Mouse (Mus musculus) E14TG2a.4 (cell line): ENCODE results near the gene Gm38392.

Experiments
- H3K27me3 ChIP-seq: 2 replicates; pipeline ENCODE4 v1.6.1; 2014; ENCODE audit warnings: low read length, control low read depth; ENCODE audit not compliant: insufficient read depth
- H3K36me3 ChIP-seq: 2 replicates; pipeline ENCODE4 v1.6.1; 2014; ENCODE audit warnings: low read length, control low read depth; ENCODE audit not compliant: insufficient read depth
- H3K4me1 ChIP-seq: replicated peaks from 2 replicates; pipeline ENCODE4 v1.6.1; 2014; ENCODE audit warnings: low read depth, low read length, control low read depth
- H3K4me3 ChIP-seq: replicated peaks from 2 replicates; pipeline ENCODE4 v1.5.1; 2014; ENCODE audit warnings: mild to moderate bottlenecking, low read length
- H3K9me3 ChIP-seq: 2 replicates; pipeline ENCODE4 v1.6.1; 2014; ENCODE audit warnings: low read length, control low read depth
- CTCF ChIP-seq: conservative IDR thresholded peaks from 2 replicates; pipeline ENCODE4 v1.5.1; 2014; ENCODE audit warnings: low read length
- NANOG ChIP-seq: IDR thresholded peaks from 2 replicates; pipeline ENCODE4 v1.6.1; 2014; ENCODE audit warnings: borderline replicate concordance, low read length, mixed read lengths
- POU5F1 ChIP-seq: IDR thresholded peaks from 2 replicates; pipeline ENCODE4 v1.6.1; 2014; ENCODE audit warnings: low read length, borderline replicate concordance

Gm38392 gene

GRCm38 (mm10) chr3:88209306-88209705 lies 77.7 kb downstream of the Gm38392 start:
- H3K4me1 ChIP-seq = peaks cover 32% of the 10 kb centered on the region
- H3K36me3 ChIP-seq = no peaks in the 10 kb centered on the region
- peaks cover 99% of the 10 kb centered on the region for H3K27me3 ChIP-seq
- TF ChIP-seq NANOG = no peak
- no peak for TF ChIP-seq POU5F1
- TF ChIP-seq CTCF = no peak
- H3K4me3 ChIP-seq = no peak overlapping the region
- no peaks in the 10 kb centered on the region for H3K9me3 ChIP-seq

- Histone ChIP-seq H3K9me3 (no peaks in the 10 kb centered on the region), H3K4me3 (no peak overlapping the region), H3K4me1 (peaks cover 25% of the 10 kb centered on the region), H3K27me3 (peaks cover 99% of the 10 kb centered on the region), H3K36me3 (no peaks in the 10 kb centered on the region)
- TF ChIP-seq CTCF (no peak), NANOG (no peak), POU5F1 (no peak)
Observed at GRCm38 (mm10) chr3:88208226-88208720, 78.7 kb downstream of the Gm38392 start.

GRCm38 (mm10) chr3:88207451-88208100 lies 79.4 kb downstream of the Gm38392 start:
- Histone ChIP-seq H3K4me3 (no peak overlapping the region), H3K36me3 (no peaks in the 10 kb centered on the region), H3K4me1 (peaks cover 25% of the 10 kb centered on the region), H3K27me3 (peaks cover 100% of the 10 kb centered on the region), H3K9me3 (no peaks in the 10 kb centered on the region)
- TF ChIP-seq CTCF = no peak
- no peak for TF ChIP-seq POU5F1
- TF ChIP-seq NANOG = no peak

GRCm38 (mm10) chr3:88206901-88207371 lies 80.1 kb downstream of the Gm38392 start:
- TF ChIP-seq NANOG (no peak), CTCF (no peak), POU5F1 (no peak)
- H3K36me3 ChIP-seq = no peaks in the 10 kb centered on the region
- H3K4me3 ChIP-seq = no peak overlapping the region
- peaks cover 100% of the 10 kb centered on the region for H3K27me3 ChIP-seq
- peaks cover 25% of the 10 kb centered on the region for H3K4me1 ChIP-seq
- peaks cover 2% of the 10 kb centered on the region for H3K9me3 ChIP-seq

- H3K27me3 ChIP-seq = peaks cover 100% of the 10 kb centered on the region
- TF ChIP-seq POU5F1 (no peak), NANOG (no peak), CTCF (no peak)
- H3K9me3 ChIP-seq = peaks cover 6% of the 10 kb centered on the region
- H3K36me3 ChIP-seq = no peaks in the 10 kb centered on the region
- no peak overlapping the region for H3K4me3 ChIP-seq
- H3K4me1 ChIP-seq = peaks cover 25% of the 10 kb centered on the region
Observed at GRCm38 (mm10) chr3:88206500-88206899, 80.5 kb downstream of the Gm38392 start.

- peaks cover 10% of the 10 kb centered on the region for H3K9me3 ChIP-seq
- H3K4me1 ChIP-seq = peaks cover 25% of the 10 kb centered on the region
- peaks cover 100% of the 10 kb centered on the region for H3K27me3 ChIP-seq
- H3K36me3 ChIP-seq = no peaks in the 10 kb centered on the region
- TF ChIP-seq POU5F1 = no peak
- TF ChIP-seq CTCF = no peak
- no peak for TF ChIP-seq NANOG
- no peak overlapping the region for H3K4me3 ChIP-seq
Observed at GRCm38 (mm10) chr3:88205563-88206491, 81.2 kb downstream of the Gm38392 start.

GRCm38 (mm10) chr3:88205176-88205562 lies 81.8 kb downstream of the Gm38392 start:
- no peak overlapping the region for H3K4me3 ChIP-seq
- TF ChIP-seq POU5F1 (no peak), NANOG (no peak), CTCF (no peak)
- peaks cover 100% of the 10 kb centered on the region for H3K27me3 ChIP-seq
- H3K36me3 ChIP-seq = no peaks in the 10 kb centered on the region
- peaks cover 28% of the 10 kb centered on the region for H3K4me1 ChIP-seq
- H3K9me3 ChIP-seq = peaks cover 10% of the 10 kb centered on the region

- Histone ChIP-seq H3K4me3 (no peak overlapping the region), H3K36me3 (no peaks in the 10 kb centered on the region), H3K27me3 (peaks cover 100% of the 10 kb centered on the region), H3K9me3 (peaks cover 10% of the 10 kb centered on the region), H3K4me1 (peaks cover 26% of the 10 kb centered on the region)
- no peak for TF ChIP-seq CTCF
- no peak for TF ChIP-seq POU5F1
- no peak for TF ChIP-seq NANOG
Observed at GRCm38 (mm10) chr3:88204751-88205150, 82.3 kb downstream of the Gm38392 start.
